Mouse (Mus musculus) megakaryocyte, embryonic 14.5 days (primary cell): ENCODE measurements around the gene Taok3.

ENCODE experiments used
- FLI1 ChIP-seq: IDR thresholded peaks from 2 replicates; pipeline ENCODE4 v1.6.1; 2012; ENCODE audit warnings: low read length, inconsistent platforms, mixed read lengths
- GATA1 ChIP-seq: IDR thresholded peaks from 3 replicates; pipeline ENCODE4 v1.6.1; 2012; ENCODE audit warnings: mixed read lengths, low read length, inconsistent platforms, borderline replicate concordance

DNA sequence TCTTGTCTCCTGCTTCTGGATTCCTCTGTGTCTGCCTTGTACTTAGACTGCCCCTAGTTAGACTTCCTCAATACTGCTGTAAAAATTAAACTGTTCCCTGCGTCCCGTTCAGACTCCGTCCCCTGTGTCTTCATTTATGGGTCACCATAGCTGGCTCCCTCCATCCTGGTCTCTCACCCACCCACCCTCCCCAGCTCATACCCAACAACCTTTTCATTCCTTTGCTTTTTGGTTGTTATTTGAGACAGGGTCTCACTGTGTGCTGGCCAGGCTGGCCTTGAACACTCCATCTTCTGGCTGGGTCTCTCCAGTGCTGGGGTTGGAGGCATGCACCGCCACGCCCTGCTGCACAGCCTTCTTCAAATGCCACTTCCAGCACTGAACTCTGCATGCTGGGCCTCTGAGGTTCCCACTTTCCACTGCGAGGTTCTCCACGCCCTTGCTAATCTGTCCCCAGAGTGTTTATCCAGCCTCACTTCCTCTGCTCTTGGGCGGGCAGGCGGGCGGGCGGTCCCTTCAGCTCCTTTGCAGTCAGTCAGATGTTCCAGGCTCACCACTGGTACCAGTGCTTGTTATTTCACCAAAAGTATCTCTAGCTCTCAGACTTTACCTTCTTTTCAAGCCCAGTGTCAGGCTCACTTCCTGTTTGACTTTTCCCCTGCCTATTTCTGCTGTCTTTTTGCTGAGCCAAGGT lies 18.5 kb downstream of the Taok3 start:
- TF ChIP-seq GATA1, result no peak
- no peak for TF ChIP-seq FLI1
